Mouse (Mus musculus) cerebellum, adult 2 months (tissue): ENCODE measurements around the gene Npffr2.

Experiments
- CTCF ChIP-seq: fragments of 200-500 bp; IDR thresholded peaks from 2 replicates; pipeline ENCODE4 v1.5.1; 2011; ENCODE audit warnings: low read depth, mild to moderate bottlenecking, control low read depth, low read length, moderate library complexity, borderline replicate concordance; ENCODE audit not compliant: insufficient read depth
- POLR2A ChIP-seq: fragments of 200-500 bp; IDR thresholded peaks from 2 replicates; pipeline ENCODE4 v1.6.1; 2011; ENCODE audit warnings: low read length, control low read depth, borderline replicate concordance; ENCODE audit not compliant: insufficient read depth

- no peak for TF ChIP-seq POLR2A
- no peak for TF ChIP-seq CTCF
These were observed 52.0 kb downstream of the Npffr2 start for GRCm38 (mm10) chr5:89579181-89579580.
